Mouse (Mus musculus) kidney, postnatal 14 days (tissue): ENCODE data around the gene Zfp764.
A peak's percentile ranks its signal among the peaks of the same experiment; 100 is the strongest.
"Not testable (repeated sequence)": the region's sequence is repeated elsewhere in the genome, so short reads cannot be mapped to it uniquely, and the experiment has no call there.

Experiments
- DNase-seq: peaks from one replicate; pipeline ENCODE4 v3.0.0; 2022; ENCODE audit warnings: mixed read lengths

The Zfp764 gene

GRCm38 (mm10) chr7:127406002-127406987, at the start of gene Zfp764:
Zfp764 (minus strand) TSS chr7:127406822.
- peak; percentile 92 for DNase-seq

GRCm38 (mm10) chr7:127454905-127455304, 48.3 kb upstream of the Zfp764 start:
- no peak for DNase-seq

GRCm38 (mm10) chr7:127453056-127453455, 46.4 kb upstream of the Zfp764 start:
- DNase-seq = no peak

GRCm38 (mm10) chr7:127449966-127450365, 43.3 kb upstream of the Zfp764 start:
- no peak for DNase-seq

GRCm38 (mm10) chr7:127448521-127449300, 42.1 kb upstream of the Zfp764 start, which contains the start of gene Zfp689:
Zfp689 (minus strand) TSS chr7:127449158.
- peak; percentile 95 for DNase-seq

GRCm38 (mm10) chr7:127443976-127444375, 37.4 kb upstream of the Zfp764 start:
- peak; percentile 37 for DNase-seq

- DNase-seq = no peak
Observed at GRCm38 (mm10) chr7:127437724-127438123, 31.1 kb upstream of the Zfp764 start.

- DNase-seq = no peak
Observed at GRCm38 (mm10) chr7:127435206-127435605, 28.6 kb upstream of the Zfp764 start.

- DNase-seq = peak; percentile 34
Observed at GRCm38 (mm10) chr7:127426354-127426753, 19.7 kb upstream of the Zfp764 start.

- DNase-seq = no peak
Observed at GRCm38 (mm10) chr7:127425911-127426310, 19.3 kb upstream of the Zfp764 start.

GRCm38 (mm10) chr7:127425291-127425690, 18.7 kb upstream of the Zfp764 start:
- DNase-seq = peak; percentile 14

GRCm38 (mm10) chr7:127422247-127422646, 15.6 kb upstream of the Zfp764 start:
- DNase-seq = peak; percentile 48

GRCm38 (mm10) chr7:127421388-127422191, 15.0 kb upstream of the Zfp764 start, which contains the start of gene Zfp688:
Zfp688 (minus strand) TSS chr7:127422068.
- peak; percentile 96 for DNase-seq

- no peak for DNase-seq
Observed at GRCm38 (mm10) chr7:127411418-127411817, 4.8 kb upstream of the Zfp764 start.

GRCm38 (mm10) chr7:127404101-127404500, 2.5 kb downstream of the Zfp764 start:
- not testable (repeated sequence) for DNase-seq

GRCm38 (mm10) chr7:127402980-127403379, 3.6 kb downstream of the Zfp764 start:
- no peak for DNase-seq

- no peak for DNase-seq
Observed at GRCm38 (mm10) chr7:127400355-127400754, 6.3 kb downstream of the Zfp764 start.

GRCm38 (mm10) chr7:127393944-127394333, 12.7 kb downstream of the Zfp764 start:
- DNase-seq = no peak

- peak; percentile 99 for DNase-seq
Observed at GRCm38 (mm10) chr7:127393157-127393943, 13.3 kb downstream of the Zfp764 start, which contains the start of gene E430018J23Rik. E430018J23Rik (minus strand) TSS chr7:127393629.

GRCm38 (mm10) chr7:127392251-127392824, 14.3 kb downstream of the Zfp764 start:
- DNase-seq = no peak

- no peak for DNase-seq
Observed at GRCm38 (mm10) chr7:127391538-127391937, 15.1 kb downstream of the Zfp764 start.
